Comparison of ENCODE assay signal across 13 mouse cellular contexts in the genomic region with DNA sequence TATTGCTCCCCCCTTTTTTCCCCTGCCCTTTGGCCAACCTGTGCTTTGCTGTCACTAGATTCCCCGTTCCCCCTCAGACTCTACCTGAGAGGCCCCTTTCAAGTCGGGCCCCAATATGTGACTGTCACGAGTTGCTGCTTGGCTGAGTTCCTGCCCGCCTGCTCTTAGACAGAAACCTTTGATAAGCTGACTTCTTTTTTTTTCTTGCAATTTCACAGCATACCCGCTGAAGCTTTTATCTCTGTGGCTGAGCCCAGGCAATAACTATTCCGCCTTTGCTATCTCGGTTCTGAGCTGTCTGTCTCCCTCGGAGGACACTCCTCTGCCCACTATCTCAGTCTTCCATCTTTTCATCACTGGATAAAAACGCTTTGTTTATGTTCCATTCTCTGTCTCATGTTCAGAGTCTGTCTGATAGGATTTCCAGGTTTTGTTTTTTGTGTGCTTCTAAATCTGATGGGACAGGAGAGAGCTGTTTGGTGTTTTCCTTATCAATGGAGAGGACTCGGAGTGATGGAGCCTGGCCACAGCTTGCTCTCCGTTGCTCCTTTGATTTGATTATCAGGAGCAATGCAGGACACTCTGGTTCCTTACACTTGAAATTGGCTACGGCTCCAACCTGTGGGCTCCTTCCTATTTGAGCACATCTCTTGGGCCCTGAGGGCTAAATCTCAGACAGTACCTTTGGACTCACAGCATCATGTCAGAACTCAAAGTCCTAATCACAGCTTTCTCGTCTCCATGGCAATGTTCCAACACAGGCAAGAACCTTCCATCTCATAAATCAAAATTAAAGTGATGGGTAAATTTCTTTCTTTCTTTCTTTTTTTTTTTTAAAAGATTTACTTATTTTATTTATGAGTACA. TPM values are rescaled to one million over a fixed set of nuclear protein-coding genes. Genes with fewer than 3 reads are reported as not detected.
DNase-seq lines count a peak whose midpoint lies in the region; ATAC-seq and TF ChIP-seq lines count a peak whose summit lies in the region.
"Had no signal": no experiment of that assay in that cellular context is flagged by ENCODE, and none has a peak within 500 bp of the region (broad histone marks: within the 10 kb centered on the region; RNA-seq: fewer than 3 reads in every experiment).

No protein-coding gene starts in this region.

- no peak for TF ChIP-seq POLR2A in MEL (IDR thresholded peaks at IDR 0.05; ENCODE audit: control insufficient read depth in 1 of 2, insufficient read depth in 1 of 2, low read depth in 1 of 2, low read length in 2 of 2, poor library complexity in 1 of 2)

- ATAC-seq in kidney, embryonic 16.5 days (ENCODE audit: low FRiP score, low TSS enrichment) = no peak
- ATAC-seq: forebrain, embryonic 16.5 days; Patski had no signal

- H3K36me3 ChIP-seq in kidney, embryonic 16.5 days (ENCODE audit: insufficient read depth, low read length) = no peaks in the 10 kb centered on the region
- peaks cover 0 to 17% of the 10 kb centered on the region in 2 experiments; a peak in 2 of 4 replicates for H3K36me3 ChIP-seq in MEL (ENCODE audit: control insufficient read depth in 1 of 2, insufficient read depth in 2 of 2, low read length in 2 of 2)
- no peaks in the 10 kb centered on the region for H3K36me3 ChIP-seq in splenic B cell, adult 2 months (ENCODE audit: control insufficient read depth, insufficient read depth, low read length, poor library complexity, severe bottlenecking)
- H3K36me3 ChIP-seq: embryonic facial prominence, embryonic 10.5 days; hindbrain, embryonic 15.5 days had no signal

- H3K4me2 ChIP-seq in kidney, embryonic 16.5 days (replicated peaks; ENCODE audit: low read depth, low read length) = 0 out of 2 replicates have a peak overlapping the region, but pooled peaks have one; percentile 12
- H3K4me2 ChIP-seq: hindbrain, embryonic 15.5 days had no signal

- DNase-seq in kidney, adult 9 months = no peak
- DNase-seq in MEL (ENCODE audit: low read depth, low spot score) = peak; percentile 79
- peak; percentile 23 for DNase-seq in heart, postnatal 4 days
- DNase-seq in splenic B cell, adult 2 months (ENCODE audit: low read depth, low spot score) = peak; percentile 58
- DNase-seq in lung, postnatal 10 days = no peak
- no peak for DNase-seq in gastrocnemius, postnatal 14 days
- DNase-seq in embryo, embryonic 9.5 days (ENCODE audit: extremely low spot score) = no peak
- DNase-seq: lung, adult 2 months had no signal

- H3K27me3 ChIP-seq in kidney, embryonic 16.5 days (ENCODE audit: insufficient read depth, low read length) = no peaks in the 10 kb centered on the region
- H3K27me3 ChIP-seq in MEL (ENCODE audit: control insufficient read depth in 1 of 2, insufficient read depth in 2 of 2, low read length in 2 of 2) = no peaks in the 10 kb centered on the region
- H3K27me3 ChIP-seq in splenic B cell, adult 2 months (ENCODE audit: control insufficient read depth, insufficient read depth, low read length, poor library complexity, severe bottlenecking) = no peaks in the 10 kb centered on the region
- H3K27me3 ChIP-seq: hindbrain, embryonic 15.5 days; Patski had no signal

- TF ChIP-seq EP300 in MEL (IDR thresholded peaks at IDR 0.05; ENCODE audit: low read depth in 1 of 2, low read length in 2 of 2) = peak; percentile 81 to 85

- H3K9me3 ChIP-seq in kidney, embryonic 16.5 days (ENCODE audit: low read length) = no peaks in the 10 kb centered on the region
- H3K9me3 ChIP-seq in MEL (replicated peaks; ENCODE audit: insufficient read depth, low read length) = no peaks in the 10 kb centered on the region
- H3K9me3 ChIP-seq: embryonic facial prominence, embryonic 10.5 days; hindbrain, embryonic 15.5 days had no signal

- no peak overlapping the region for H3K9ac ChIP-seq in kidney, embryonic 16.5 days (replicated peaks; ENCODE audit: low read length)
- peak overlapping the region; percentile 27; the same call in 1 of the 2 replicates for H3K9ac ChIP-seq in MEL (ENCODE audit: control insufficient read depth, low read depth, low read length, poor library complexity, severe bottlenecking)
- H3K9ac ChIP-seq: hindbrain, embryonic 15.5 days had no signal

- TF ChIP-seq CTCF in MEL (IDR thresholded peaks at IDR 0.05 in 2 of 3, conservative IDR thresholded peaks at IDR 0.05 in 1 of 3; ENCODE audit: control insufficient read depth in 1 of 3, insufficient read depth in 1 of 3, low read depth in 2 of 3, low read length in 3 of 3, poor library complexity in 1 of 3, severe bottlenecking in 1 of 3) = no peak

- H3K79me2 ChIP-seq in MEL (ENCODE audit: control insufficient read depth, insufficient read depth, low read length, poor library complexity) = no peaks in the 10 kb centered on the region

- H3K27ac ChIP-seq in kidney, embryonic 16.5 days (ENCODE audit: low read length) = no peak overlapping the region
- peak overlapping the region; percentile 69 for H3K27ac ChIP-seq in MEL (ENCODE audit: control insufficient read depth, low read depth, low read length)
- H3K27ac ChIP-seq: embryonic facial prominence, embryonic 10.5 days; hindbrain, embryonic 15.5 days had no signal

- intact Hi-C loops in gastrocnemius, postnatal 14 days (cut with DNase I; ENCODE audit: low total_unique reads) = no loop called here

- WGBS in kidney, embryonic 16.5 days = 35% methylated on average over 13 of the region's 13 CpGs

- 0 out of 2 replicates have a peak, but pooled peaks cover 7% of the 10 kb centered on the region for H3K4me1 ChIP-seq in kidney, embryonic 16.5 days (ENCODE audit: insufficient read depth, low read length)
- H3K4me1 ChIP-seq in MEL (ENCODE audit: control insufficient read depth in 1 of 2, insufficient read depth in 2 of 2, low read length in 2 of 2) = peaks cover 0 to 16% of the 10 kb centered on the region in 2 experiments
- H3K4me1 ChIP-seq: hindbrain, embryonic 15.5 days had no signal

- no peak overlapping the region for H3K4me3 ChIP-seq in kidney, embryonic 16.5 days (ENCODE audit: low read length)
- H3K4me3 ChIP-seq in MEL (ENCODE audit: control insufficient read depth in 1 of 2, insufficient read depth in 1 of 2, low read depth in 2 of 2, low read length in 2 of 2) = no peak overlapping the region
- H3K4me3 ChIP-seq: embryonic facial prominence, embryonic 10.5 days; hindbrain, embryonic 15.5 days had no signal

- no peak for TF ChIP-seq RAD21 in MEL (IDR thresholded peaks at IDR 0.05; ENCODE audit: low read depth, low read length)

TF ChIP-seq in MEL, 35 proteins besides CTCF, POLR2A, EP300 and RAD21 (continues in another document):
- TF ChIP-seq MXI1 (IDR thresholded peaks at IDR 0.05; ENCODE audit: low read depth, low read length) = peak; percentile 44; the same call in 1 of the 2 replicates
- TF ChIP-seq MEF2A (IDR thresholded peaks at IDR 0.05; ENCODE audit: extremely low read depth, insufficient replicate concordance, low read depth, low read length, poor library complexity, severe bottlenecking) = peak; percentile 25; the same call in 1 of the 2 replicates
- 0 out of 2 replicates have a peak, but pooled peaks have one; percentile 11 for TF ChIP-seq GABPA (IDR thresholded peaks at IDR 0.05; ENCODE audit: low read depth, low read length)
- no peak for TF ChIP-seq SMC3 (IDR thresholded peaks at IDR 0.05; ENCODE audit: low read depth, low read length)
- TF ChIP-seq MYC (IDR thresholded peaks at IDR 0.05; ENCODE audit: low read depth, low read length) = 0 out of 2 replicates have a peak, but pooled peaks have one; percentile 16
- peak; percentile 68; the same call in 1 of the 2 replicates for TF ChIP-seq BHLHE40 (IDR thresholded peaks at IDR 0.05; ENCODE audit: borderline replicate concordance, low read depth, low read length)
- no peak for TF ChIP-seq ZKSCAN1 (IDR thresholded peaks at IDR 0.05; ENCODE audit: low read depth, low read length)
- TF ChIP-seq ZNF384 (IDR thresholded peaks at IDR 0.05; ENCODE audit: low read depth, low read length) = peak; percentile 97
- peak; percentile 89 for TF ChIP-seq RCOR1 (IDR thresholded peaks at IDR 0.05; ENCODE audit: low read depth, low read length)
- TF ChIP-seq MYB (IDR thresholded peaks at IDR 0.05; ENCODE audit: low read depth, low read length) = no peak
- TF ChIP-seq POLR2AphosphoS2 (IDR thresholded peaks at IDR 0.05; ENCODE audit: low read length) = no peak
- TF ChIP-seq USF2 (IDR thresholded peaks at IDR 0.05; ENCODE audit: borderline replicate concordance in 1 of 2, insufficient read depth in 1 of 2, low read depth in 1 of 2, low read length in 2 of 2) = no peak
- TF ChIP-seq CHD2 (IDR thresholded peaks at IDR 0.05; ENCODE audit: low read length) = no peak; the same call in 1 of the 2 replicates
- no peak for TF ChIP-seq E2F4 (IDR thresholded peaks at IDR 0.05; ENCODE audit: borderline replicate concordance, low read depth, low read length)
- peak; percentile 83 for TF ChIP-seq SIN3A (IDR thresholded peaks at IDR 0.05; ENCODE audit: low read length)
- no peak for TF ChIP-seq UBTF (IDR thresholded peaks at IDR 0.05; ENCODE audit: borderline replicate concordance, insufficient read depth, low read depth, low read length)
- no peak for TF ChIP-seq ZMIZ1 (IDR thresholded peaks at IDR 0.05; ENCODE audit: low read depth, low read length)
- TF ChIP-seq CHD1 (IDR thresholded peaks at IDR 0.05; ENCODE audit: low read depth, low read length) = no peak
- TF ChIP-seq MAZ (IDR thresholded peaks at IDR 0.05; ENCODE audit: low read depth, low read length) = peak; percentile 28; the same call in 1 of the 2 replicates
- TF ChIP-seq JUND (IDR thresholded peaks at IDR 0.05; ENCODE audit: low read depth, low read length) = no peak
- TF ChIP-seq TBP (IDR thresholded peaks at IDR 0.05; ENCODE audit: low read depth, low read length) = 0 out of 2 replicates have a peak, but pooled peaks have one; percentile 19
- TF ChIP-seq HCFC1 (IDR thresholded peaks at IDR 0.05; ENCODE audit: low read depth, low read length) = no peak
- TF ChIP-seq ETS1 (IDR thresholded peaks at IDR 0.05; ENCODE audit: low read depth, low read length) = peak; percentile 85
- TF ChIP-seq MAFK (IDR thresholded peaks at IDR 0.05; ENCODE audit: borderline replicate concordance, low read depth, low read length) = peak; percentile 57; the same call in 1 of the 2 replicates
- no peak for TF ChIP-seq ELF1 (IDR thresholded peaks at IDR 0.05; ENCODE audit: low read depth, low read length)
- TF ChIP-seq TCF12 (IDR thresholded peaks at IDR 0.05; ENCODE audit: low read depth, low read length) = peak; percentile 66; the same call in 1 of the 2 replicates
- TF ChIP-seq GATA1 (IDR thresholded peaks at IDR 0.05; ENCODE audit: low read depth, low read length) = peak; percentile 96

RNA-seq across cellular contexts. Expression of a gene that starts 20.5 kb away (rescaled TPM):
- polyA plus RNA-seq in kidney, embryonic 16.5 days (2015; fragmentation: Nextera tagmentation; extraction: Ambion mirVana) = 16.9 and 20.0 TPM in 2 replicates
- 9.4 and 9.6 TPM in 2 replicates for total RNA-seq in MEL (2012; rRNA removed)
- 10 to 100 TPM in 1 of 2 experiments, not detected in 1; 10.5 TPM for polyA plus RNA-seq in MEL (2012; ENCODE audit: insufficient read depth in 1 of 2, insufficient read length in 2 of 2, low read depth in 1 of 2, low replicate concordance in 2 of 2, missing spikeins in 1 of 2)
- 100 to 1,000 TPM; 160 to 168 TPM for total RNA-seq in heart, postnatal 4 days (2021)
- 10 to 100 TPM; 10.8 to 11.7 TPM for total RNA-seq in gastrocnemius, postnatal 14 days (2021)

Comparison
In these comparisons a context has a peak if more than half of its experiments do, and no peak if none do; other contexts are left out.
1. DNase-seq: peak in MEL (single experiment), heart, postnatal 4 days (single experiment) and splenic B cell, adult 2 months (single experiment); none in kidney, adult 9 months (single experiment), lung, postnatal 10 days (single experiment), gastrocnemius, postnatal 14 days (single experiment) and embryo, embryonic 9.5 days (single experiment).
2. RNA of a gene that starts 20.5 kb away (total RNA-seq): 160 to 168 TPM in heart, postnatal 4 days; 10.8 to 11.7 TPM in gastrocnemius, postnatal 14 days and 9.4 to 9.6 TPM in MEL; every median in the first group is over 10 times any median in the second.